Mouse (Mus musculus) effector memory CD4-positive, alpha-beta T cell, adult 5 months (primary cell): ENCODE results near the gene Prx. TPM values are rescaled to one million over a fixed set of nuclear protein-coding genes. Genes with fewer than 3 reads are reported as not detected.

Experiments
- polyA plus RNA-seq: library from polyadenylated mRNA; unstranded; fragments of 100-300 nt; shearing (Covaris generic); gene quantifications from one replicate; pipeline ENCODE4 v1.2.1, GENCODE M21; 2017

Prx gene
- polyA plus RNA-seq: 0.20 TPM

DNA sequence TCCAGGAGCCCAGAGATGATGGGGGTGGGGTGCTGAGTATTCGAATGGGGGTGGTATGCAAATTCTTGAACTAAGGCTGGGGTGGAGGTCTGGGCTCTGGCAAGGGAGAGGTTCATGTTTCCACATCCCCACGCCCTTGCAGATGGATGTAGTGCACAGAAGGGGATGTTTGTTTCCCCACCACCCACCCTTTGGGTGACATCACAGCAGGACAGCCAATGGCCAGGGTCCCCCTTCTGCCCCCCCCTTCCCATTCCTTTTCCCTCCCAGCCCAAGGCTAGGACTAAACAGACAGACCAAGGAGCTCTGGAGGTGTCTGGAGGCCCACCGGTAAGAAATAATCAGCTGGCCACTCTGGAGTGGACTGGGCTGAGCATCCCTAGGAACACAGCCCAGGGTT is at the start of gene Prx:
Gene Prx, plus strand, starts transcription at position 289 of the 400 bp plus-strand sequence.

GRCm38 (mm10) chr7:27473156-27473834 is 25.8 kb upstream of the Prx start, which contains the start of gene Sertad3:
TSS of gene Sertad3 (plus strand) at chr7:27473768.

DNA sequence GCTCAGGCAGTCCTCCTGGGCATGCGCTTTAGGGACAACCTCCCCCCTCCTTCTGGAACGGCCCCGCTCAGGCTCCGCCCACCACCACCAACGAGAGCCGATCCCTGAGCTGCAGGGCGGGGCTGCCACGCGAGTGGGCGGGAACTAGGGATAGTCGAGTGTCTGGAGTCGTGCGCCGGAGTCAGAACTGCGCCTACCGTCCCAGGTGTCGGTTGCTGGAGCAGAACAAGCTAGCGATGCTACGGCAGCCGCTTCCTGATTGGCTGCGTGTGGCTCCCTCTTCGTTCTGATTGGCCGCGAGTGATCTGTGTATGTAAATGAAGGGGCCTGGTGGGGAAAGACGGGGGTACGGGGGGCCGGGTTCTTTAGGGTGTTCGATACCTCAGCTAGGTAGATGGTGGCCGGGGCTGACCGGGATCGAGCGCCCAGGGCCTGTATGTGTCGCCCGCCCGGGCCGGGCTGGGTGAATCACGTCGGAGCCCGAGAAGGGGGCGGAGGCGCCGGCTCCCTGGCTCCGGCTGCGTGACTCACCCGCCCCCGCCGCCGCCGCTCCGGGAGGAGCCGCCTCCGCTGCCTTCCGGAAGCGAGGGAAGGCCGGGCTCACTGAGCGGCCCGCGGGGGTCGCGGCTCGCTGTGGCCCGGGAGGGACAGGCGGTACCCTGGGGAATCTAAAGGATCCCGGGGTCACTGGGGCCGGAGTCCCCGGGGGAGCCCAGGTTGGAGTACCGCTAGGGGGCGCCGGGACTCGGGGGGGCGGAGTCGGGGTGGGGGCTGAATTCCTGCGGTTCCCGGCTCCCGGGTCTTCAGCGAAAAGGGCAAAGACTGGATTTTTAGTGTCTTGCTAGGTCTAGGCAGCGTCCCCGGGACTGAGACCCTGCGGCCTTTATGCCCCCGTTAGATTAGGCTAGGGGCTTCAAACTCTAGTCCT is 12.1 kb upstream of the Prx start, which contains the start of gene Sertad1:
Gene Sertad1, plus strand, starts transcription at position 141 of the 928 bp plus-strand sequence.

DNA sequence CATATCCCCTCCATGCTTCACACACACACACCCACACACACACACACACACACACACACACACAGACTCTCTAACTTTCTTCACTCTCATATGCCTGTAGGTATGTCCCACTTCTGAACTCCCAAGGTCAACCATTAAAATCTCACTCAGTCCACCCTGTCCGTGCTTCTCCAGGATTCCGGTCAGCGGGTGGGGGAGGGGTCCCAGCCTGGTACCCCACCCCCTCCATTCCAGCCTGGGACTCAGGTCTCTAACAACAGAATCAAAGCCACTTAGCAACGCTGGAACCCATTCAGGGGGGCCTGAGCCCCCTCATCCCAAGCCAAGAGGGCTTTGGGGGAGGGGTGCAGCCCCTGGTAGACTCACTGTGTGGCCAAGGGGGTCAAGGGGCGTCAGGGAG is 23.8 kb downstream of the Prx start, which contains the start of gene Hipk4:
Gene Hipk4, plus strand, starts transcription at position 301 of the 400 bp plus-strand sequence.

GRCm38 (mm10) chr7:27552931-27553513 is 53.9 kb downstream of the Prx start, which contains the start of the genes Pld3 and 2310022A10Rik:
TSS of gene Pld3 (minus strand) at chr7:27553218.
TSS of gene 2310022A10Rik (plus strand) at chr7:27553233.

Other genes with a start within 250 kb of the Prx start
- 2.2 TPM for gene Numbl, start 240.9 kb upstream of the Prx start, polyA plus RNA-seq
- 1.6 TPM for gene Ltbp4, start 161.6 kb upstream of the Prx start, polyA plus RNA-seq
- 56.3 TPM for gene Shkbp1, start 143.3 kb upstream of the Prx start, polyA plus RNA-seq
- 1.1 TPM for gene Gm20479, start 141.9 kb upstream of the Prx start, polyA plus RNA-seq
- not detected for gene Sptbn4, start 51.6 kb upstream of the Prx start, polyA plus RNA-seq
- gene Blvrb, start 51.3 kb upstream of the Prx start, polyA plus RNA-seq: 5.3 TPM
- 21.2 TPM for gene Sertad3, start 25.6 kb upstream of the Prx start, polyA plus RNA-seq
- 124 TPM for gene Sertad1, start 12.4 kb upstream of the Prx start, polyA plus RNA-seq
- gene Hipk4, start 23.9 kb downstream of the Prx start, polyA plus RNA-seq: not detected
- 201 TPM for gene Pld3, start 53.9 kb downstream of the Prx start, polyA plus RNA-seq
- gene 2310022A10Rik, start 53.9 kb downstream of the Prx start, polyA plus RNA-seq: 16.1 TPM
- 99.9 TPM for gene Akt2, start 92.2 kb downstream of the Prx start, polyA plus RNA-seq
- not detected for gene Ttc9b, start 154.6 kb downstream of the Prx start, polyA plus RNA-seq
- gene Map3k10, start 175.3 kb downstream of the Prx start, polyA plus RNA-seq: 9.9 TPM
- 0.79 TPM for gene Zfp607b, start 190.0 kb downstream of the Prx start, polyA plus RNA-seq
- gene Zfp60, start 232.1 kb downstream of the Prx start, polyA plus RNA-seq: 6.8 TPM